Mouse (Mus musculus) heart, adult 18-20 months (tissue): Measurements from ENCODE around the gene Paqr4. TPM values are rescaled to one million over a fixed set of nuclear protein-coding genes. Genes with fewer than 3 reads are reported as not detected.
"Not testable (repeated sequence)": the region's sequence is repeated elsewhere in the genome, so short reads cannot be mapped to it uniquely, and the experiment has no call there.

Source experiments
- DNase-seq, 2 experiments: peaks; one replicate each; pipeline ENCODE4 v3.0.0; 2021 to 2022; ENCODE audit warnings: mixed read lengths in 1 of 2
- long read RNA-seq, 2 experiments: library from polyadenylated mRNA; stranded (forward); transcript quantifications; one replicate each; pipeline ENCODE4 v2.0.0; 2021
- total RNA-seq, 2 experiments: library from RNA; stranded (reverse); gene quantifications; 2 replicates each; pipeline ENCODE4 v1.2.3; 2021

Paqr4 gene
- total RNA-seq, result 10 to 100 TPM; 22.9 to 29.2 TPM
- long read RNA-seq, experiment 1, transcript Paqr4-201 (3 exons, 2,575 nt), result major isoform, 43 of 58 reads
- long read RNA-seq, experiment 1, partial matches to known transcripts, result 1 of 58 reads
- long read RNA-seq, experiment 1, other reads (novel, unspliced or antisense), result 14 of 58 reads
- long read RNA-seq, experiment 2, transcript Paqr4-201 (3 exons, 2,575 nt), result major isoform, 13 of 22 reads
- long read RNA-seq, experiment 2, partial matches to known transcripts, result 1 of 22 reads
- long read RNA-seq, experiment 2, other reads (novel, unspliced or antisense), result 8 of 22 reads

- no peak for DNase-seq
Measured at GRCm38 (mm10) chr17:23740598-23741021, at the start of gene Paqr4. TSS of gene Paqr4 (minus strand) at chr17:23740867.

DNA sequence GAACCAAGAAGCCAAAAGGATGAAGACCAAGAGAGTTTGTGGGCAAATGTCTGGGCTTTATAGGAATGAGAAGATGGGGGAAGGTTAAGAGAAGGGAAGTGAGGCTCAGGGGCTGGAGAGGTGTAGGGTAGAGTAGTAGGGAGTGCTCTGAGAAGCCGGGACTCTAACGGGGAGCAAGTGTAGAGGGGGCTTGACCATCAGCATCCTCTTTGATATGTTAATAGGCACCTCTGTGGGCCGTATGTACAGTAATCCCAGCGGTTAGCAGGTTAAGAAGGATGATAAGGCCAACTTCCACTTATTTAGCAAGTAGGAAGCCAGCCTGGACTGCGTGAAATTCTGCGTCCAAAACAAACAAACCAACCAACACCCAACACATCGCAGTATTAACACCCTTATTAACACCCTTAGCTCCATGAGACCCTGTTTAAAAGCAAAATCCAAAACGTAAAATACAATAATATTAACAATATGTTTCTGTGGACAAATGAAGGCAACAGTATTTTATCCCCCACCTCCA is 49.1 kb upstream of the Paqr4 start:
- DNase-seq, result peak in 1 of 2 experiments; percentile 23

DNA sequence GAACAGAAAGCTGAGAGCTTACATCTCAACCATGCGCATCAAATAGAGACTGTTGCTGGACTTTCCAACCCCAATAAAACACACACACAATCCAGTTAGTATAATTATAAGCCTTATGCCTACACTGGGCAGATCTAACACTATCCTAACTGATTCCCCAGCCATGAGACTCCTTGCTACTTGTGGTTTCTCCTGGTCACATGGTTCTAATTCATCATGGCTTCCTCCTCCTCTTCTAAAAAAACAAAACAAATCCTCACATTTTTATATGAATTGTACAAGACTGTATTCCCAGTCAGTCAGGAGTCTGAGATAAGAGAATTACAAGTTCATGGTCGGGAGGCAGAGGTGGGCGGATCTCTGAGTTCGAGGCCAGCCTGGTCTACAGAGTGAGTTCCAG is 48.3 kb upstream of the Paqr4 start:
- DNase-seq, result no peak

- DNase-seq, result peak in 1 of 2 experiments; percentile 24
Measured at GRCm38 (mm10) chr17:23786510-23786931, 45.9 kb upstream of the Paqr4 start.

DNA sequence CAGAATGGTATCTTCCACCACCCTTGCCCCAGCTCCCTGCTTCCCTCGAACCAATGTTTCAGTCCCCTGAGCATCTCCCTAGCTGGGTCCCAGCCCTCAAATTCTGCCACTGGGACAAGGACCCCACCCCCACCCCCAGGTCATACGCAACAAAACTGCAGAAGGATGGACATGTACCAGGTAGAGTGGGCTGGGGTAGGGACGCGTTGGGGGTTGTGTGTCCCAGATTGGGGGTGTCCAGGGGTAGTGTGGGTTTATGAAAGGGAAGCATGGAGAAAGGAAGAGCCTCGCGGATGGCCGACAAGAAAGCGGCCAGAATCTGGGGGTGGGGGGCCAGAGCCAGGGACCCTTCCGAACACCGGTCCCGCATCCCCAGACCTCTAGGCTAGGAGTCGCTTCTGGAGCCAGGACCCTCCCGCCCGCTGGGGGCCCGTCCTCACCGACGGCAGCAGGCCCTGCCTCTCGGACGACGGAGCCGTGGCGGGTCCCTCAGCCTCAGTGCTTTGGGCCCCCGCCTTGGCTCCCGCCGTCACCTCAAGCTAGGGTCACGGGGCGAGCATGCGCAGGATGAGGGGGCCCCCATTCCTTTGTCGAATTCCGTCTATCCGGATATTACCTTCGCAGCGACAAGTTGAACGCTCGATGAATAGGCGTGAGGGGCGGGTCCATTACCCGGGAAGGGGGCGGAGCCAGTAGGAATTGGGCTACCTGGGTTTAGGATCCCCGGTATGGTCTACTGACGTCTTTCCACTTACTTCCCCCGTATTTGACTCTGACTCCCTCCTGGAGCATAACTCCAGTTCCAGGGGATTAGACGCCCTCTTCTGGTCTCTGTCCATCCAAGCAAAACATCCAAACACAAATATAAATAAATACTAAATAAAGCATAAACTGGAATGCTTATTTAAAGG is 45.1 kb upstream of the Paqr4 start, which contains the start of gene Flywch2:
Gene Flywch2, minus strand, starts transcription at position 521 of the 911 bp plus-strand sequence.
- peak; percentile 67 to 76 for DNase-seq

DNA sequence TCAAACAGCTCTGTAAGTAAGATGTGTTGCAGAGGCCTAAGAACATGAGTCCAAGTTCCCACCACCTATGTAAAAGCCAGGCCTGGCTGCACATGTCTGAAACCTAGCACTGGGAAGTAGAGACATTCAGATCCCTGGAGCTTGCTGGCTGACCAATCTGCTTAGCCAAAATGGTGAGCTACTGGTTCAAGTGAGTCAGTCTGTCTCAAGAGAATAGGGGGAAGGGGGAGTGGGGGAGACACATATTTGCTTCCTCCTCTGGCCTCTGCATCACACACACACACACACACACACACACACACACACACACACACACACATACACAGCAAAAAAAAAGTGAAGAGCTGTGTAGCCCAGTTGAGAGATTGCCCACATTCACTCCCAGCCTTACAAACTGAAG is 42.7 kb upstream of the Paqr4 start:
- DNase-seq, result no peak

DNA sequence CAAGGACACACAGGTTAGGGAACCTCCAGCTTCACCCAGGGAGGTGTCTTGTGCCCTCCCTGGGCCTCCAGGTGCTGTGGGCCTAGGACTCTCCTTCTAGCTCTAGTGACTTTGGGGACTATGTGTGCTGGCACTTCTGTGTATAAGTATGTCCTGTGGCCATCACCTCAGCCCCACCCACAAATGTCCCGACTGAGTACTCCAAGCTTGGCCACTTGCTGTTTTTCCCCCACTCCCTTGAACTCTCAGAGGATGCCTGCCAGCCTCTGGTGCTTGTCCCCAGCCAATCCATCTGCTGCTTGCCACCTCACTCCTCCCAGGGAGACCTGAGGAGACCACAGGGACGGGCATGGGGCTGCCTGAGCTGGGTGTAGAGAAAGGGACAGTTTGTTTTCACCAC is 37.8 kb upstream of the Paqr4 start:
- no peak for DNase-seq

DNA sequence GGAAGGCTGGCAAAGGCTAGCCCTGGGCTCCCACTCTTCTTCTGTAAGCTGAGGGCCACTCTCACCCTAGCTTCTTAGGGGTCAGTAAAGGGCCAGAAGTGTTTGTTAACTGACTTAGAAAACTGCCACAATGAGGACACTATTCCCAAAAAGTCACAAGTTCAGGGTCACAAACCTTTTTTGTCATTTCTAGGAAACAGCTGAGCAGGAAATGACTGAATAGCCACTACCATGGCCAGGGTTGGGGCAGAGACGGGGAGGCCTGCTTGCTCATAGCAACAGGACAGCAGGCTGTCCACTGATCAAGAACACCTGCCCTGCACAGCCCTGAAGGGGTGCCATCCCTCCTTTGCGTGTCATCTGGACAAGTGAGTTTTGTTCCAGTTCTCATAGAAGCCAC is 36.5 kb upstream of the Paqr4 start:
- no peak for DNase-seq

- no peak for DNase-seq
Measured at GRCm38 (mm10) chr17:23776216-23776615, 35.5 kb upstream of the Paqr4 start.

GRCm38 (mm10) chr17:23774090-23774489 is 33.4 kb upstream of the Paqr4 start:
- peak; percentile 83 to 87 for DNase-seq

DNA sequence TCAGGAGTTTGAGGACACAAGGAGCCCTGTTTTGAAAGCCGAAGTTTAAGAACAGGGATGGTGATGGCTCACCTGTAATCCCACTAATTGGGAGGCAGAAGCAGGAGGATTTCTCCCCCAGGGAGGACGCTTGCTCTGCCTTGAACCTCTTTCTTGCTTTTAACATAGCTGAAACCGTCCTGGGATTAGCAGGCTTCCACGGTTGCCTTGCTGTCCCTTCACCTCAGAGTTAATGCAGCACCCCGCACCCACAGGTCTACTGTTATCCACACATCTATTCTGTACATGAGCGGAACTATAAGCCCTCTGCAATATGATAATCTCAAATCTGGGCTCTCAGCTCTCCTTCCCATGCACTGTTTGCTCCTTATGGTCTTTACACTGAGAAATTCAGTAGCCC is 33.0 kb upstream of the Paqr4 start:
- DNase-seq, result no peak

DNA sequence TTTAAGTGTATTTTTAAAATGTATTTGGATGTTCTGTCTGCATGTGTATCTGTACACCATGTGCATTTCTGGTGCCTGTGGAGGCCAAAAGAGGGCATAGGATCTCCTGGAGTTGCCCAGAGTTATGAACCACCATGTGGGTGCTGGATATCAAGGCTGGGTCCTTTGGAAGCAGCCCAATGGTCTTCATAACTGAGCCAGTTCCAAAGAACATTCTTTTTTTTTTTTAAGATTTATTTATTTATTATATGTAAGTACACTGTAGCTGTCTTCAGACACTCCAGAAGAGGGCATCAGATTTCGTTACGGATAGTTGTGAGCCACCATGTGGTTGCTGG is 31.5 kb upstream of the Paqr4 start:
- not testable (repeated sequence) for DNase-seq

- peak; percentile 98 to 99 for DNase-seq
Measured at GRCm38 (mm10) chr17:23771284-23772218, 30.9 kb upstream of the Paqr4 start, which contains the start of gene Flywch1. TSS of gene Flywch1 (minus strand) at chr17:23771602.

DNA sequence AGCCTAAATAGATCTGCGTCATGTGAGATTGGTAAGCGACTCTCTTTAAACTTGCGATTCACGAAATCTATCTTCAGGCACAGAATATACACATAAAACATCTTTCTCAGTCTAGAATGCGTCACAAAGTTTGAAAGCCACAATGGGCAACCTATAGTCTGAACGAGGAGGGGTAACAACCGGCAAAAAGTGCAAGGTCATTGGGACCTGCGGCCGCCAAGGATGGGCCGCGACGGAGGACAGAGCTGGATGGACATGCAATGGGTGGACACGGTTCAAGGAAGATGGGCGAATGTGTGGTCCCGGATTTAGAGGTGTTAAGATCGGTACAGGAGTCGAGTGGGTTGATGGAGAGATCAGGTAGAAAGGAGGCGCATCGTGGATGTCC is 30.2 kb upstream of the Paqr4 start:
- no peak for DNase-seq

DNA sequence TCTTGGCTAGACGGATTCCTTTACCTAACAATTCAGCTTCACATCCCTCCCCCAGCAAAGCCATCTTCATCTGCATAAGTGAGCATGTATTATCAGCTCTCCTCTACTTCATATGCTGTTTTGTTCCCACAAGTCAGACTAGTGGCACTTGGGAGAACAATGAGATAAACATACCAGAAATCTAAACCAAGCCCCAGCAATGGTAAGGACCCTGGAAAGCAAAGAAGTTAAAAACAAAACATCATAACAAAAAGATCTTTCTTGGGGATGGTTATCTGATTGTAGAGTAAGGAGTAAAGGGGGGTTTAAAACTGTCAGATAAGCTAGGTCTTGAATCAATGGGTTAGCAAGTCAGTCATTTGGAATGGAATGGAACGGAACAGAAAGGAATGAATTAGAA is 29.8 kb upstream of the Paqr4 start:
- no peak for DNase-seq

DNA sequence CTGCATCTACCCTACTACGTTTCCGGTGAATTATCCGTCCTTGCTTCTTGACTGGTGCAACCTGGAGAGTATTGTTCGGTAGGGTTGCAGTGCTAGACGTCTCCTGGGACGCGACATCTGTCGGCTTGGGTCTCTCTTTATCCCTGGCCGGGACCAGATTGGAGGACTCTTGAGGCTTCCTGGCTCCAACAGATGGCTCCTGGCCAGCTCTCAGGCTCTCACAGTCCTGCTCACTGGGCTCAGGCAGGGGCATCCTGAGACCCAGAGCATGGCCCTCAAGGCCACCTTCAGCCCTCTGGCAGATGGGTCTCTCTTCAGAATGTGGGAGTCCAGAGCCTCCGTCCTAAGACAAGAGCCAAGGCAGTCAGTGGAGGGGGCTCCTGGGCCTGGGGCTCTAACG is 22.3 kb upstream of the Paqr4 start:
- no peak for DNase-seq

DNA sequence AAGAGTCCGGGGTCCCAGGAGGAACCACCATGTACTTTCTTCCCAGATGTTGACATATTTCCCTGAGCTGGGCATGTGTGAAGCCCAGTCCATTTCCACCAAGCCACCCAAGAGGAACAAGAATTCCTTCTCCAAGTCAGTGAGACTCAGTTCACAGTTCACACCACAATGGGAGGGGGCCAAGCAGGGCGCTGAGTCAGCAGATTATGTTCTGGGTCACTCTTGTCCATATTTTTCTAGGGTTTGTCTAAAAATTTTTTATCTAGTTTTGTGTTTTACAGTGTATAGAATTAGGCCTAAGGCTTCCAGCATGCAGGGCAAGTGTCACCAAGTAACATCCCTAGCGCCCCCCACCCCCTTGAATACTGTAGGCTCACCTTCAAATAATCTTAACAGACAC is 20.5 kb upstream of the Paqr4 start:
- no peak for DNase-seq

DNA sequence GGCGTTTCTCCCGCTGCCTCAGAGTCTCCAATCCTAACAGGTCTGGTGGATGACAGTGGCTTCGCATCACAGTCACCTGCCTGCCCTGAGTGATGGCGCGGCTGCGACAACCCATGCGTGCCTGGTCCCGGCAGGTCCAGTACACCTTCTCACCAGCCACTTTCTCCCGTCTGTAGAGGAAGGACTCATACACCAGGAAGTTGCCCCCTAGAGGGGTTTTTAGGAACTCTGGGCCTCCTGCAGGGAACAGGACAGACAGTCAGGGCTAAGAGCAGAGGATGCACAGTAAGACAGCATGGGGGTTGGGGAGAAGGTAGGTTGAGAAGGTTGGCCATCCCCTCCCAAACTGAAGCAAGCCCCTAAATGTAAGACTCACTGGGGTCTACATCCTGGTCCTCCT is 19.6 kb upstream of the Paqr4 start:
- DNase-seq, result no peak

DNA sequence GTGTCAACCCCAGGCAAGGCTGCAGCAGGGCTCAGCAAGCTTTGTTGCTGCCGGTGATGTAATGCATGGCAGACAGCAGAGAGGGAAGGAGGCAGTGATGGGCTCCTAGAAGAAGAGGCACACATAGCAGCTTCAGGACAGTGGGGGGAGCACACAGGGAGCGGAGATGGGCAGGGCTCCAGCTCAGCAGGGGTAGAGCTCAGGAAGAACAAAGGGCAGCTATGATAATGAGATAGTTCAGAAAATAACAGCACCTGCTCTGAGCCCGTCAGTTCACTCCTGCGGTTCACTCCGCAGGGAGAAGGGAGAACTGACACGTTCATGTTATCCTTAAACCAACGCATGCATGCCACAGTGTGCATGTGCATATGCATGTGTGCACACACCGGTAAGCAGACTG is 18.1 kb upstream of the Paqr4 start:
- no peak for DNase-seq

DNA sequence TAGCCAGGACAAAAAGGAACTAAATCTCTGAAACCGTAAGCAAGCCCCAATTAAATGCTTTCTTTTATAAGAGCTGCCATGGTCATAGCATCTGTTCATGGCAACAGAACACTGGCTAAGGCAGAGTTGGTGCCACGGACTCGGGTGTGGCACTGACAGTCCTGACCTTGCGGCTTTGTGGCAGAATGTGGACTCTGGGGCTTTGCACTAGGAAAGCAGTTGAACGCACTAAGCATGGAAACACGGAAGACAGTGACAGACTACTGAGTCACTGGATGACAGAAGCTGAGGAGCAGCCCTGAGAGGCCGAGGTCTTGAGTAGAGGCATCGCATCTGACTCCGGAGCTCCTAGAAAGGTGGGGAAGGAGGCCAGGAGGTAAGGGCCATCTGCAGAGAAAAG is 16.9 kb upstream of the Paqr4 start:
- DNase-seq, result no peak

DNA sequence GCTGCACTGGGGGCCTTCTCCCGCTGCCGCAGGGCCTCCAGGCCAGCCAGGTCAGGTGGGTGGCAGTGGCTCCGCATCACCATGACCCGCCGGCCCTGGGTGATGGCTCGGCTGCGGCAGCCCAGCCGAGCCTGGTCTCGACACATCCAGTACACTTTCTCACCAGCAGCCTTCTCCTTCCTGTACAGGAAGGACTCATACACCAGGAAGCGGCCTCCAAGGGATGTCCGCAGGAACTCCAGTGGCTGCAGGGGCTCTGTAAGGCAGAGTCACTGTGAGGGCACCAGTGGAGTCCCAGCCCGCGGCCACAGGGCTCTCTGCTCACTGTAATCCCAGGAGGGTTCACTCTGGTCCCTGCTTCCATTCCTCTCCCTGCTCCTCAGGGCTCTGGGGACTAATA is 15.0 kb upstream of the Paqr4 start:
- DNase-seq, result peak in 1 of 2 experiments; percentile 44
